Mouse (Mus musculus): ENCODE measurements at regions not wholly inside any gene's neighbourhood (a gene's known extent, or its start where the extent isn't known, plus 50 kb on each side); places are given as distances from the start of the nearest gene placed in this dataset.

GRCm38 (mm10) chr11:110802013-110802412, 165.8 kb upstream of the Kcnj16 start:
- no peak for DNase-seq
- H3K27ac ChIP-seq (ENCODE audit: insufficient read depth, low read length): no peak overlapping the region
- no peak for TF ChIP-seq POLR2A (IDR thresholded peaks at IDR 0.05; ENCODE audit: borderline replicate concordance, insufficient read depth, low read length)
- TF ChIP-seq CTCF (IDR thresholded peaks at IDR 0.05; ENCODE audit: borderline replicate concordance, insufficient read depth, low read depth, low read length): no peak
- WGBS: 95% methylated on average over 7 of the region's 7 CpGs
- H3K27me3 ChIP-seq (ENCODE audit: control insufficient read depth, insufficient read depth, low read length): no peaks in the 10 kb centered on the region
- no peaks in the 10 kb centered on the region for H3K4me1 ChIP-seq (ENCODE audit: control insufficient read depth, insufficient read depth, low read length)
- H3K4me3 ChIP-seq (replicated peaks; ENCODE audit: insufficient read depth, low read depth, low read length): no peak overlapping the region

- TF ChIP-seq POLR2A (IDR thresholded peaks at IDR 0.05; ENCODE audit: borderline replicate concordance, insufficient read depth, low read length) (no peak), CTCF (IDR thresholded peaks at IDR 0.05; ENCODE audit: borderline replicate concordance, insufficient read depth, low read depth, low read length) (no peak)
- DNase-seq: no peak
These were observed 163.8 kb upstream of the Kcnj16 start for GRCm38 (mm10) chr11:110804079-110804478.

GRCm38 (mm10) chr11:110813137-110813536, 154.7 kb upstream of the Kcnj16 start:
- no peak for DNase-seq
- no peak for TF ChIP-seq CTCF (IDR thresholded peaks at IDR 0.05; ENCODE audit: borderline replicate concordance, insufficient read depth, low read depth, low read length)
- no peak for TF ChIP-seq POLR2A (IDR thresholded peaks at IDR 0.05; ENCODE audit: borderline replicate concordance, insufficient read depth, low read length)

More at GRCm38 (mm10) chr11:110804079-110804478, 163.8 kb upstream of the Kcnj16 start:
- 94% methylated on average over 1 of the region's 1 CpGs for WGBS
- no peak overlapping the region for H3K27ac ChIP-seq (ENCODE audit: insufficient read depth, low read length)
- no peak overlapping the region for H3K4me3 ChIP-seq (replicated peaks; ENCODE audit: insufficient read depth, low read depth, low read length)
- H3K4me1 ChIP-seq (ENCODE audit: control insufficient read depth, insufficient read depth, low read length): no peaks in the 10 kb centered on the region
- H3K27me3 ChIP-seq (ENCODE audit: control insufficient read depth, insufficient read depth, low read length): no peaks in the 10 kb centered on the region

GRCm38 (mm10) chr11:110814732-110815131, 153.1 kb upstream of the Kcnj16 start:
- WGBS: 93% methylated on average over 9 of the region's 9 CpGs

More at GRCm38 (mm10) chr11:110813137-110813536, 154.7 kb upstream of the Kcnj16 start:
- H3K4me1 ChIP-seq (ENCODE audit: control insufficient read depth, insufficient read depth, low read length): no peaks in the 10 kb centered on the region
- WGBS: 41% methylated on average over 6 of the region's 6 CpGs
- no peak overlapping the region for H3K27ac ChIP-seq (ENCODE audit: insufficient read depth, low read length)
- H3K27me3 ChIP-seq (ENCODE audit: control insufficient read depth, insufficient read depth, low read length): no peaks in the 10 kb centered on the region
- no peak overlapping the region for H3K4me3 ChIP-seq (replicated peaks; ENCODE audit: insufficient read depth, low read depth, low read length)

GRCm38 (mm10) chr11:110815206-110815605, 152.6 kb upstream of the Kcnj16 start:
- WGBS: 14% methylated on average over 7 of the region's 7 CpGs

More at GRCm38 (mm10) chr11:110814732-110815131, 153.1 kb upstream of the Kcnj16 start:
- TF ChIP-seq CTCF (IDR thresholded peaks at IDR 0.05; ENCODE audit: borderline replicate concordance, insufficient read depth, low read depth, low read length): no peak
- no peak for TF ChIP-seq POLR2A (IDR thresholded peaks at IDR 0.05; ENCODE audit: borderline replicate concordance, insufficient read depth, low read length)
- Histone ChIP-seq H3K27me3 (ENCODE audit: control insufficient read depth, insufficient read depth, low read length) (no peaks in the 10 kb centered on the region), H3K4me1 (ENCODE audit: control insufficient read depth, insufficient read depth, low read length) (no peaks in the 10 kb centered on the region), H3K27ac (ENCODE audit: insufficient read depth, low read length) (no peak overlapping the region), H3K4me3 (replicated peaks; ENCODE audit: insufficient read depth, low read depth, low read length) (no peak overlapping the region)
- no peak for DNase-seq

GRCm38 (mm10) chr11:110828584-110828983, 139.2 kb upstream of the Kcnj16 start:
- DNase-seq: no peak
- TF ChIP-seq CTCF (IDR thresholded peaks at IDR 0.05; ENCODE audit: borderline replicate concordance, insufficient read depth, low read depth, low read length) (no peak), POLR2A (IDR thresholded peaks at IDR 0.05; ENCODE audit: borderline replicate concordance, insufficient read depth, low read length) (no peak)
- no peaks in the 10 kb centered on the region for H3K4me1 ChIP-seq (ENCODE audit: control insufficient read depth, insufficient read depth, low read length)
- H3K27ac ChIP-seq (ENCODE audit: insufficient read depth, low read length): no peak overlapping the region
- WGBS: 52% methylated on average over 5 of the region's 5 CpGs
- H3K4me3 ChIP-seq (replicated peaks; ENCODE audit: insufficient read depth, low read depth, low read length): no peak overlapping the region
- H3K27me3 ChIP-seq (ENCODE audit: control insufficient read depth, insufficient read depth, low read length): no peaks in the 10 kb centered on the region

More at GRCm38 (mm10) chr11:110815206-110815605, 152.6 kb upstream of the Kcnj16 start:
- Histone ChIP-seq H3K4me3 (replicated peaks; ENCODE audit: insufficient read depth, low read depth, low read length) (no peak overlapping the region), H3K27me3 (ENCODE audit: control insufficient read depth, insufficient read depth, low read length) (no peaks in the 10 kb centered on the region), H3K4me1 (ENCODE audit: control insufficient read depth, insufficient read depth, low read length) (no peaks in the 10 kb centered on the region), H3K27ac (ENCODE audit: insufficient read depth, low read length) (no peak overlapping the region)
- no peak for DNase-seq
- TF ChIP-seq POLR2A (IDR thresholded peaks at IDR 0.05; ENCODE audit: borderline replicate concordance, insufficient read depth, low read length) (no peak), CTCF (IDR thresholded peaks at IDR 0.05; ENCODE audit: borderline replicate concordance, insufficient read depth, low read depth, low read length) (no peak)

- WGBS: 93% methylated on average over 4 of the region's 4 CpGs
- no peak overlapping the region for H3K27ac ChIP-seq (ENCODE audit: insufficient read depth, low read length)
- no peaks in the 10 kb centered on the region for H3K27me3 ChIP-seq (ENCODE audit: control insufficient read depth, insufficient read depth, low read length)
- no peak overlapping the region for H3K4me3 ChIP-seq (replicated peaks; ENCODE audit: insufficient read depth, low read depth, low read length)
- H3K4me1 ChIP-seq (ENCODE audit: control insufficient read depth, insufficient read depth, low read length): no peaks in the 10 kb centered on the region
- no peak for TF ChIP-seq CTCF (IDR thresholded peaks at IDR 0.05; ENCODE audit: borderline replicate concordance, insufficient read depth, low read depth, low read length)
- TF ChIP-seq POLR2A (IDR thresholded peaks at IDR 0.05; ENCODE audit: borderline replicate concordance, insufficient read depth, low read length): no peak
- no peak for DNase-seq
These were observed 131.1 kb upstream of the Kcnj16 start for GRCm38 (mm10) chr11:110836688-110837087.

- 54% methylated on average over 7 of the region's 7 CpGs for WGBS
- no peak for TF ChIP-seq POLR2A (IDR thresholded peaks at IDR 0.05; ENCODE audit: borderline replicate concordance, insufficient read depth, low read length)
- no peak for TF ChIP-seq CTCF (IDR thresholded peaks at IDR 0.05; ENCODE audit: borderline replicate concordance, insufficient read depth, low read depth, low read length)
- Histone ChIP-seq H3K27me3 (ENCODE audit: control insufficient read depth, insufficient read depth, low read length) (no peaks in the 10 kb centered on the region), H3K4me3 (replicated peaks; ENCODE audit: insufficient read depth, low read depth, low read length) (no peak overlapping the region), H3K27ac (ENCODE audit: insufficient read depth, low read length) (no peak overlapping the region), H3K4me1 (ENCODE audit: control insufficient read depth, insufficient read depth, low read length) (no peaks in the 10 kb centered on the region)
- DNase-seq: no peak
These were observed 128.5 kb upstream of the Kcnj16 start for GRCm38 (mm10) chr11:110839316-110839715.

Data from cerebellum, adult 2 months (tissue).